Mouse (Mus musculus) limb, embryonic 10.5 days (tissue): Measurements from ENCODE around the gene Pdlim4. TPM values are rescaled to one million over a fixed set of nuclear protein-coding genes. Genes with fewer than 3 reads are reported as not detected.
A peak's percentile ranks its signal among the peaks of the same experiment; 100 is the strongest.
"Not testable (repeated sequence)": the region's sequence is repeated elsewhere in the genome, so short reads cannot be mapped to it uniquely, and the experiment has no call there.

ENCODE experiments used
- DNase-seq: peaks from one replicate; pipeline ENCODE4 v3.0.0-alpha.2; 2017; ENCODE audit warnings: low spot score
- H3K27ac ChIP-seq: fragments of 300-500 bp; sonication (generic); 2 replicates; pipeline ENCODE4 v1.5.1; 2016; ENCODE audit warnings: mild to moderate bottlenecking
- H3K27me3 ChIP-seq: fragments of 300-500 bp; sonication (generic); 2 replicates; pipeline ENCODE4 v1.6.1; 2016; ENCODE audit warnings: low read depth, mild to moderate bottlenecking; ENCODE audit not compliant: poor library complexity, severe bottlenecking
- H3K36me3 ChIP-seq: fragments of 300-500 bp; sonication (generic); 2 replicates; pipeline ENCODE4 v1.6.1; 2016; ENCODE audit warnings: mild to moderate bottlenecking, moderate library complexity
- H3K4me1 ChIP-seq: fragments of 300-500 bp; sonication (generic); 2 replicates; pipeline ENCODE4 v1.6.1; 2016
- H3K4me3 ChIP-seq: fragments of 300-500 bp; sonication (generic); 2 replicates; pipeline ENCODE4 v1.5.1; 2016; ENCODE audit warnings: mild to moderate bottlenecking, moderate library complexity
- H3K9me3 ChIP-seq: fragments of 300-500 bp; sonication (generic); replicated peaks from 2 replicates; pipeline ENCODE4 v1.6.1; 2016; ENCODE audit warnings: mild to moderate bottlenecking
- WGBS: fragments of 180-500 bp; shearing (Covaris S2); methylation state at CpG from one replicate; pipeline ENCODE4 v1.1.7; 2016; 5-methylcytosine and 5-hydroxymethylcytosine counted together
- polyA plus RNA-seq: library from polyadenylated mRNA; unstranded; fragments of >200 nt; fragmentation: Nextera tagmentation; extraction: Ambion mirVana; gene quantifications from 2 replicates; pipeline ENCODE4 v1.2.1, GENCODE M21; 2016

Pdlim4 gene
- polyA plus RNA-seq, 1 experiment from 2014 or later: 171 TPM

DNA sequence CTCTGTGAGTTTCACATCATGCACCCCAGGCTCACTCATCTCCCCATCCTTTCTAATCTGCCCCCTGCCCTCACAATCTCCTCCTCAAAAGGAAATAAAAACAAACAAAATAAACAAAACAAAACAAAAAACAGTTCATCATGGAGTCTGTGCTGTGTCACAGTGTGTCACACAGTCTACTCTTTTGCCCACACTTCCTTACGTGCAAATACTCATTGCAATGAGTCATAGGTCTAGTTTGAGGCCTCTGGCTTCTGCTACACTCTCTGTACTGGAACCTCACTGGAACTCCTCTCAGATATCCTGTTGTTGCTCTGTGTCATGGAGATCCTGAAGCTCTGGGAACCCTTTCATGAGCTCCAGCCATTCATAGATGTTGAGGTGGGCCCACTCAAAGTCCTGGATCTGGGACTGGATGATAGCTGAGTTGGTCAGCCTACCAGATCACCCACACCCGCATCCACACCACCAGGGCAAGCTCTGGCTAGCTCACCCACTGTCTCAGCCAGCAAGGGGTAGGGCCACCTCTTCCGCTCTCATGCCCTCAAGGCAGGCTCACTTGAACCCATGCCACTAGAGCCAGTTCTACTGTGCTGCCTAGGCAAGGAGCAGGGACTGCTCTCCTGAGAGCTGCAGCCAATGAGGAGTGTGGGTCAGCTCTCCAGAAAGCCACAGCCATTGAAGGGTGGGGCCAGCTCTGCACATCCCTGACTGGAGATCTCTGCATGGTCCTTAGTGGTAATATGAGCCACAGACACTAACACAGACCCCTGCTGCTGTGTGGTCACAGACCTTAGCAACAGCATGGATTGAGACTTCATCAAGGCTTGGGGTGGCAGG is 49.7 kb downstream of the Pdlim4 start:
- Histone ChIP-seq H3K4me1 (0 out of 2 replicates have a peak, but pooled peaks cover 3% of the 10 kb centered on the region), H3K36me3 (no peaks in the 10 kb centered on the region), H3K27me3 (no peaks in the 10 kb centered on the region), H3K9me3 (no peaks in the 10 kb centered on the region), H3K4me3 (no peak overlapping the region), H3K27ac (0 out of 2 replicates have a peak overlapping the region, but pooled peaks have one; percentile 42)
- no peak for DNase-seq
- 81% methylated on average over 3 of the region's 3 CpGs for WGBS

DNA sequence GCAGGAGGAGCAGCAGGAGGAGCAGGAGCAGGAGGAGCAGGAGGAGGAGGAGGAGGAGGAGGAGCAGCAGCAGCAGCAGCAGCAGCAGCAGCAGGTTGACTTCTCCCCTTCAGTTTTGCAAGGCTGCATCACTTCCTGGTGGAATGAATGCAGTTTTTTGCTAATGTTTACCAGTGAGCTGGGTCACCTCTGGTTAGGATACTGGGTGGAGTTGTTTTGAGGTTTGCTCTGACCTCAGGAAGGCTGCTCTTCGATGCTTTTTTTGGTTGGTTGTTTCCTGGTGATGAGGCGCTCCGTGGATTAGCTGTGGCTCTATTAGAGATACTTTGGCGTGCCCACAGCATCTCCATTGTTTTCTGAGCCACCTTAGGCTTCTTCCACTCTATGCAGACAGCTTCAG is 51.2 kb downstream of the Pdlim4 start:
- H3K27me3 ChIP-seq: no peaks in the 10 kb centered on the region
- no peaks in the 10 kb centered on the region for H3K9me3 ChIP-seq
- 87% methylated on average over 4 of the region's 4 CpGs for WGBS
- H3K4me1 ChIP-seq: 0 out of 2 replicates have a peak, but pooled peaks cover 3% of the 10 kb centered on the region
- DNase-seq: no peak
- no peak overlapping the region for H3K27ac ChIP-seq
- H3K36me3 ChIP-seq: no peaks in the 10 kb centered on the region
- H3K4me3 ChIP-seq: no peak overlapping the region

DNA sequence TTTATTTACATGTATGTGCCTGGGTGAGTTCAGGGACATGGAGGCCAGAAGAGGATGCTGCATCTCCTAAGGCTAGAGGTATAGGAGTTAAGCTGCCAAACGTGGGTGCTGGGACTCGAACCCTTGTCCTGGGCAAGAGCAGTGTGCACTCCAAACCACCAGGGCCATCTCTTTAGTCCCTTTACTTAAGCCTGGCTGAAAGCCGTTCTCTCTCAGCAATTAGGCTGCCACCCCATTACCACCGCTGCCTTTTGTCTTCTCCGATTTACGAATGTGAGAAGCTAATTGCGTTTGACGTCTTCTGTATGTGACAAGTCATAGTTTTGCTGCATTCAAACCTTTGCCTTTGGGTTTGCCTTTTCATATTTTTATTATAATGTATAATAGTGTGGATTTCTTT is 52.8 kb downstream of the Pdlim4 start:
- no peaks in the 10 kb centered on the region for H3K9me3 ChIP-seq
- H3K27ac ChIP-seq: no peak overlapping the region
- DNase-seq: no peak
- 70% methylated on average over 8 of the region's 8 CpGs for WGBS
- no peaks in the 10 kb centered on the region for H3K27me3 ChIP-seq
- no peaks in the 10 kb centered on the region for H3K36me3 ChIP-seq
- 0 out of 2 replicates have a peak, but pooled peaks cover 3% of the 10 kb centered on the region for H3K4me1 ChIP-seq
- H3K4me3 ChIP-seq: no peak overlapping the region

DNA sequence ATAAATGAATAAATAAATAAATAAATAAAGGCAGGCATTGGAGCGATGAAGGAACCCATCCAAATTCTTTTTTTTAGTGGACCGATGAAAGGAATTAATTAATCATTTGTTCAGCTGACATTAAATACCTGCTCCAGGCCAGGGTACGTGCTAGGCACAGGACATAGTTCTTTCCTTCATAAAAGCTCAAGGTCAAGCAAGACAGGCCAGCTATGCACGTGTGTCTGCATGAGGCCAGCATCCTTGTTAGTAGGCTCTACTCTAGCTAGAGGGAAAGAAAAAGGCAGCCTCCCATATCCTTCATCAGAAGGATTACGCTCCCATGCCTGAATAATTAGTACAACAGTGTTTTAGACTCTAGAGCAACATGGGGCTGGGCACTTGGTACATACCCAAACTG is 55.9 kb downstream of the Pdlim4 start:
- Histone ChIP-seq H3K4me1 (peaks cover 11% of the 10 kb centered on the region), H3K9me3 (no peaks in the 10 kb centered on the region), H3K27ac (no peak overlapping the region), H3K4me3 (no peak overlapping the region), H3K27me3 (no peaks in the 10 kb centered on the region), H3K36me3 (no peaks in the 10 kb centered on the region)
- 88% methylated on average over 5 of the region's 5 CpGs for WGBS
- no peak for DNase-seq

DNA sequence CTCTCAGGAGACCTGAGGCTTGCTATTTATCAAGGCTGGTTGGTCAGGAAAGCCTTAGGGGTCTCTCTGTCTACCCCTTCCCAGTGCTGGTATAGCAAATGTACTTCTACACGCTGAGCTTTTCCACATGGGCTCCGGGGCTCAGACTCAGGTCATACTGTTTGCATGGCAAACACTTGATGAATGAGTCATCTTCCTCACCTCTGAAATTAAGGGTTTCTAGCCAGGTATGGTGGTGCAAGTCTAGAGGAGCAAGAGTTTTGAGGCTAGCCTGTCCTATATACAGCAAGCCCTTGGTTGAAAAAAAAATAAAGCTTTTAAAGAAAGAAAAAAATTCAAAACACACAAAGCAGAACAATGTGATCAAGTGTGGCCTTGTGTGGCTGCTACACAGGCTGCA is 57.6 kb downstream of the Pdlim4 start:
- H3K27ac ChIP-seq: no peak overlapping the region
- peaks cover 15% of the 10 kb centered on the region for H3K4me1 ChIP-seq
- no peak for DNase-seq
- H3K9me3 ChIP-seq: no peaks in the 10 kb centered on the region
- H3K4me3 ChIP-seq: no peak overlapping the region
- H3K36me3 ChIP-seq: no peaks in the 10 kb centered on the region
- no peaks in the 10 kb centered on the region for H3K27me3 ChIP-seq
- WGBS: 95% methylated on average over 2 of the region's 2 CpGs

DNA sequence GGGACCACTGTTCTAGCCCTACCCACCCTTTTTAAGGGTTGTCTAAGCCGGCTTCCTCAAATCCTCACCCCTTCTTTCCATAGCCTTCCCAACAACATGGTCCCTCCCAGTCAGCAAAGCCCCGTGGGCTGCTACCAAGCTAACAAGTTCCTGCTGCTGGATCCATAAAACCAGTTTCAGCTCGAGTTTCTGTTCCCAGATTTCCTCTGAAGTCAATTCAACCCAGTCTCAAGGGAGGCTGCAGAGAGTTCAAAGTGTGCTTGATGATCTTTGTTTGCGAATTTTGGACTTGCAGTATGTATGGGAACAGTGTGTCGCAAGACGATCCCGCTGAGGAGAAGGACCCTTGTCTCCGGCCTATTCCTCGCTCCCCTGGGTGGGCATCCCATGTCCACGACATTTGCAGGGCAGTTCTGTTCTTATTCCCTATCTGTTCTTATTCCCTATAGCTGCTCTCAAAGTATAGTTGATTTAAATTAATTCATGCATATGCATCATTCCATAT is 60.3 kb downstream of the Pdlim4 start:
- no peak overlapping the region for H3K4me3 ChIP-seq
- 69% methylated on average over 10 of the region's 10 CpGs for WGBS
- no peaks in the 10 kb centered on the region for H3K9me3 ChIP-seq
- no peaks in the 10 kb centered on the region for H3K36me3 ChIP-seq
- no peaks in the 10 kb centered on the region for H3K27me3 ChIP-seq
- H3K4me1 ChIP-seq: peaks cover 15% of the 10 kb centered on the region
- no peak for DNase-seq
- no peak overlapping the region for H3K27ac ChIP-seq

DNA sequence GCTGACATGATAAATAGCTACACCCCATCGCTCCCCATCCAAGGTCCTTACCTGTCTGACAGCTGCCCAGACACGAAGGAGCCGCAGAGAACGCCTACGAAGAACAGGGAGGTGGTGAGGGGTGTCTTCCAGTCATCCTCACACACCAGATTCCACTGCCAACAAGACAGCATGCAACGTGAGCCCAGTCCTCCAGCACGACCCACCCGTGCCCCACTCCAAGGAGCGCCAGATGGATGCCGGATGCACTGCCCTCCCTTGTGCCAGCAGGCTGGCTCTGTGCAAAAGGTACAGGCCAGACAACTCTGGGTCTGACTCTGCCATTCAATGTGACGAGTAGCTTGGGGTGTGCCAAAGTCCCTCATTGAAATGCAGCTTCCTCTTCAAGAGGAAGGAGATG is 61.1 kb downstream of the Pdlim4 start:
- Histone ChIP-seq H3K9me3 (no peaks in the 10 kb centered on the region), H3K27me3 (no peaks in the 10 kb centered on the region), H3K4me1 (peaks cover 19% of the 10 kb centered on the region), H3K36me3 (no peaks in the 10 kb centered on the region), H3K27ac (no peak overlapping the region), H3K4me3 (no peak overlapping the region)
- no peak for DNase-seq
- WGBS: 87% methylated on average over 11 of the region's 11 CpGs

DNA sequence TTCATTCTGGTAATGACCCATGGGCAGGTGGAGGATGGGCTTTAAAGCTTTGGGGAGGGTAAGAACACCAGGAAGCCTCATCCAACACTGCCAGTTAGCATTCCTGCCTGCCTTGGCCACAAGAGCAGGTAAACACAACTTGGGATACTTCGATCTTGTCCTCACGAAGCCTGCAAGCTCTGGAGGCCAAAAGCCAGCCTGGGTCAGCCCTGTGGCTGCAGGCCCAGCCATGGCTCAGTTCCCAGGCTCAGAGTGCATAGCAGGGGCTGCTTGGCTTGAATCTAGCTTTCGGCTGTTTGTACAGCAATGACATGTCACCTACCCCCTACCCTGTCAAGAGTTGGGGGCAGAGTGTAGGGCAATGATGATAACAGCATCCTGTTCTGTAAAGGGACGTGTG is 61.9 kb downstream of the Pdlim4 start:
- no peaks in the 10 kb centered on the region for H3K9me3 ChIP-seq
- 71% methylated on average over 4 of the region's 4 CpGs for WGBS

DNA sequence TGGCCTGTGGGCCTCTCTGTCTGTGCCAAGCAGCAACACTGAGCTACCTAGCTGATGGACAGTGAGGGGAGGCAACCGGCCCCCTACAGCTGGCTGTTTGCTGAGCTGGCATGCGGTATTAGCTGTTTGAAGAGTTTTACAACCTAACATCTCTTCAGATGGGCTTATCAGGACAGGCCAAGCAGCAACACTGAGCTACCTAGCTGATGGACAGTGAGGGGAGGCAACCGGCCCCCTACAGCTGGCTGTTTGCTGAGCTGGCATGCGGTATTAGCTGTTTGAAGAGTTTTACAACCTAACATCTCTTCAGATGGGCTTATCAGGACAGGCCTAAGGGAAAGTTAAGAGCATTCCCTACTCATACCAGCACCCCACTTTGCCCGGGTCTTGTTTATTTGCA is 62.5 kb downstream of the Pdlim4 start:
- not testable (repeated sequence) for H3K9me3 ChIP-seq

More for the DNA sequence above, 61.9 kb downstream of the Pdlim4 start:
- Histone ChIP-seq H3K4me1 (peaks cover 23% of the 10 kb centered on the region), H3K27me3 (no peaks in the 10 kb centered on the region), H3K27ac (peak overlapping the region; percentile 37; the same call in 1 of the 2 replicates), H3K36me3 (no peaks in the 10 kb centered on the region), H3K4me3 (no peak overlapping the region)
- DNase-seq: no peak

More for the DNA sequence above, 62.5 kb downstream of the Pdlim4 start:
- H3K27ac ChIP-seq, H3K36me3 ChIP-seq, DNase-seq, H3K27me3 ChIP-seq, H3K4me3 ChIP-seq: not testable (repeated sequence)
- peaks cover 23% of the 10 kb centered on the region for H3K4me1 ChIP-seq
- WGBS: 17% methylated on average over 5 of the region's 5 CpGs

Other genes starting within 250 kb of the Pdlim4 start
- 0.41 TPM in 1 of 2 replicates, not detected in the other for gene Gm12216, start 209.8 kb downstream of the Pdlim4 start, polyA plus RNA-seq
- 4.8 and 4.9 TPM in 2 replicates for gene Slc22a5, start 177.4 kb downstream of the Pdlim4 start, polyA plus RNA-seq
- gene Slc22a21, start 88.7 kb downstream of the Pdlim4 start, polyA plus RNA-seq: 2.4 and 2.8 TPM in 2 replicates
- 1.1 TPM in 2 replicates for gene Slc22a4, start 40.9 kb downstream of the Pdlim4 start, polyA plus RNA-seq
- 35.6 and 38.7 TPM in 2 replicates for gene P4ha2, start 31.1 kb upstream of the Pdlim4 start, polyA plus RNA-seq
- not detected in 2 replicates for gene Csf2, start 180.7 kb upstream of the Pdlim4 start, polyA plus RNA-seq
- gene Il3, start 198.3 kb upstream of the Pdlim4 start, polyA plus RNA-seq: not detected in 2 replicates
- gene Acsl6, start 234.8 kb upstream of the Pdlim4 start, polyA plus RNA-seq: 1.5 and 1.7 TPM in 2 replicates